Mouse (Mus musculus) frontal cortex, postnatal 36 days (tissue): Measurements from ENCODE around the gene Bpifb9b.
"Not testable (repeated sequence)": the region's sequence is repeated elsewhere in the genome, so short reads cannot be mapped to it uniquely, and the experiment has no call there.

ENCODE experiments used
- DNase-seq, 2 experiments: peaks; one replicate each; pipeline ENCODE4 v3.0.0; 2022; ENCODE audit warnings: low spot score in 2 of 2

Gene Bpifb9b

DNA sequence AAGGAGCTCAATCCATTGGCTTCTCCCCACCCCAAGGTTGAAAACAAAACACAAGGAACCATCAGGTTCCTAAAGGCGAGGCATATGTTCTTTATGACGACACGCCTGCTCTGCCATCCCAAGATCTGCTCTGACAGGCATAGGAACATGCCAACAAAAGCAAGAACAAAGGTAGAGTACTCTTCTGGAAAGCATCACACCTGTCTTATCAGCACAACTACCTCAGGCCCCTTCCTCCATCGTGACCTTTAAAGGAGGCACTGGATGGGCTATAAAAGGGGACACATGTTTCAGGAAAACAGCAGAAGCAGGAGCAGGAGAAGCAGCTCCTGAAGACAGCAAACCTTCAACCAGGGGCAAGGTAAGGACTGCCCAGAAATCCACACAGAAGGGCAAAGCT is at the start of gene Bpifb9b:
Gene Bpifb9b (plus strand): TSS at position 301 of the 400 bp plus-strand sequence.
- not testable (repeated sequence) for DNase-seq

DNA sequence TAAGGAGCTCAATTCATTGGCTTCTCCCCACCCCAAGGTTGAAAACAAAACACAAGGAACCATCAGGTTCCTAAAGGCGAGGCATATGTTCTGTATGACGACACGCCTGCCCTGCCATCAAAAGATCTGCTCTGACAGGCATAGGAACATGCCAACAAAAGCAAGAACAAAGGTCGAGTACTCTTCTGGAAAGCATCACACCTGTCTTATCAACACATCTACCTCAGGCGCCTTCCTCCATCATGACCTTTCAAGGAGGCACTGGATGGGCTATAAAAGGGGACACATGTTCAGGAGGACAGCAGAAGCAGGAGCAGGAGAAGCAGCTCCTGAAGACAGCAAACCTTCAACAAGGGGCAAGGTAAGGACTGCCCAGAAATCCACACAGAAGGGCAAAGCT is 49.5 kb upstream of the Bpifb9b start, which contains the start of gene Bpifb9a:
Gene Bpifb9a (plus strand): TSS at position 301 of the 400 bp plus-strand sequence.
- not testable (repeated sequence) for DNase-seq

DNA sequence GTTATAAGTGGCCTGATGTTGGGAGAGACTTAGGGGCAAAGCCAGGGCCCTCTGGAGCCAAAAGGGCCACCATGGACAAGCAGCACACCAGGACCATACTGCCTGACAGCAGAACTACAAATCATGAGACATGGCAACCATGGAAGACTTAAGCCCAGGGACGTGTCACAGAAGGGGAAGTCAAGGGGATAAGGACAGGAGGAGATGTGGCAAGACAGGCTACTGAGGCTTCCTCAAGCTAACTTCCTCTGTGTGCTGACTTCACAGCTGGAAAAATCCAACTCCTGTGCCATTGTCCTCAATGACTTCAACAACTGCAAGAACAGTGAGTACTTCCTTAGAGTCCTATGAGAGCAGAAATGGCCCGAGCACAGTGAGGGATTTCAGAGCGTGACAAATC is 42.6 kb upstream of the Bpifb9b start:
- DNase-seq = not testable (repeated sequence)

DNA sequence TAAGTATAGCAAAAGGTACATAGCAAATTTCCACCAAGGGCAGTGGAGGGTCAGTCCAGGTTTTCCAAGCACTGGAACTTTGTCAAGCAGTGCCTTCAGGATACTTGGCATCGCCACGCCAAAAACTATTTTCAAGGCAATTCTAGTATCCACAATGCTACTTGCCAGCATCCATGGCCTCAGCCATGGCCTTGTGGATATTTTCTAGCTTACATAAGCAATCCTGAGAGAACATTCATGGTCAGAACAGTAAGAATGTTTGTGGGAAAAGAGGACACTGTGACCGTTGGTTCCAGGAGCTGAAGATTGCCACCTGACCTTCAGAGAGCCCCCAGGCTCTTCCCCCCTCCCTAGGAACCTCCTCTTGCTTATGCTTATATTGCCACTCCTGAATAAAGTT is 15.2 kb upstream of the Bpifb9b start:
- not testable (repeated sequence) for DNase-seq

DNA sequence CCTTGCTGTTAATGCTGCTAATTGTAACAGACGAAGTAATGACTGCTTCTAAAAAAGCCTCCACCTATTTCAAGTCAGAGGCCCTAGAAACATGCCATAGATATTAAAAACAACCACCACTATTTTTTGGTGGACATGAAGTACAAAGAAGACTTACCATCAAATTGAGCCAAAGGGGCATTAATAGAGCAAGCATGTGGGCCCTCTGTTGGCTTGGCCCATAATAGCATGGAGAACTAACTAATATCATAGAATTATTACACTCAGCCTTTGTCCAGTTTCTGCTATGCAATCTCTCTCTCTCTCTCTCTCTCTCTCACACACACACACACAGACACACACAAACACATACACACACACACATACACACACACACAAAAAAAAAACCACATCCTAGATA is 14.2 kb upstream of the Bpifb9b start:
- DNase-seq = no peak

DNA sequence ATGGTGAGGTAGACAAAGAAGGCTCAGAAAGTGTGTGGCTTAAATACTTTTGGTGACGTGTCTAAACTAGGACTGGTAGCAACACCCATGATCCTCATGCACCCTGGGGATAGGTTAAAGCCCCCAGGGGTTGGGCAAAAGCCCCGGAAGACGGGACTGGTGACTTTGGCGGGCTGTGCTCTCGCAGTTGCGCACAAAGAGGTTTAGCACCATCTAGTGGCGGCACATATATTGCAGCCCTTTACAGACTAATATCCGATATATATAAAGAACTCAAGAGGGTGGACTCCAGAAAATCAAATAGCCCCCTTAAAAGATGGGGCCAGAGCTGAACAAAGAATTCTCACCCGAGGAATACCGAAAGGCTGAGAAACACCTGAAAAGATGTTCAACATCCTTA is 12.3 kb upstream of the Bpifb9b start:
- peak; percentile 43 to 60 for DNase-seq

DNA sequence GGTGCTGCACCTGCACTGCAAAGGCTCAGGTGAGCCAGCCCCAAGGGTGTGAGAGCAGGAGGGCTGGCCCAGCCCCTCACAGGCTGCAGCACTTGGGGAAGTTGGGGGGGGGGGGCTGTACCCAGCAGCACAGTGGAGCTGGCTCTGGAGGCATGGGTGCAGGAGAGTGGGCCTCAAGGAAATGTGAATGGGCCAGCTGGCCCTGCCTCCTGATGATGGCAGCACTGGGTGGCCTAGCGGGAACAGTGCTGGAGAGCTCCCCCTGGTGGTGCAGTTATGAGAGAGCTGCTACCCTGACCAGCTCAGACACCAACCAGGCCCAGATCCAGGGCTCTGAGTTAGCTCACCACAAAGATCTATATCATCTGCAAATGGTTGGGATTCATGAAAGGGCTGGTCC is 6.5 kb upstream of the Bpifb9b start:
- peak; percentile 27 to 32 for DNase-seq

DNA sequence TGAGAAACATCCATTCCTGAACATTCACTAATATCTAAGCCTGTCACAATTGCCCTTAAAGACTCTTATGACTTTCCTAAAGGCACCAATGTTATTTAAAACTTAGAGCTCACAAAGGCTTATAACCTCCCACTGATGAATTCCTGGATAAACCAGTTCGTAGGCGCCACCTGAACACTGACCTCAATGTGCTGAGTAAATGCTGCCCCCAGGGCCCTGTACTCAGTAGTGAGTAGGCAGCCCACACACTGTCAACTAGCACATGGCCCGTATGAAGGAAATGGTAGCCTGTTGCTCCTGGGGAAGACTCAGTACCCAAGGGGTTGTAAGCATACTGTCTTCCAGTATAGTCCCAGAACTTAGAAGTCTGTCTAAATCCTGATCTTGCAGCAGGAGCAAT is 5.3 kb upstream of the Bpifb9b start:
- DNase-seq = no peak

DNA sequence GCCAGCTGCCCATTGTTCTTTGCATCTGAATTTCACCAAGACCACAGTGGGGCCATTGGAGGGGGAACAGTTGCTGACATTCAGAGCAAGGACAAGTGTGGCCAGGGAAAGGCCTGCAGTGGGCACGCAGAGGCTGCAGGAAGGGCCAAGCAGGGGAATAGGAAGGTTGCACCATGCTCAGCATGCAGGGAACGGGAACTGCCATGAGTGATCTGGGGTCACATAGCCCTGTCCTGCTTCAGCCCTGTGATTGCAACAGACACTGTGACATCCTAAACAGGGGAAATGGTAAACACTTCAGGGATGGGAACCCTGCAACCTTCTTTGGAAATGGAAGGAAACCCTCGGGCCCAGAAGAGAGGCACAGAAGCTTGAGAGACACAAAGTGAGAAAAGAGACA is 2.4 kb upstream of the Bpifb9b start:
- not testable (repeated sequence) for DNase-seq

DNA sequence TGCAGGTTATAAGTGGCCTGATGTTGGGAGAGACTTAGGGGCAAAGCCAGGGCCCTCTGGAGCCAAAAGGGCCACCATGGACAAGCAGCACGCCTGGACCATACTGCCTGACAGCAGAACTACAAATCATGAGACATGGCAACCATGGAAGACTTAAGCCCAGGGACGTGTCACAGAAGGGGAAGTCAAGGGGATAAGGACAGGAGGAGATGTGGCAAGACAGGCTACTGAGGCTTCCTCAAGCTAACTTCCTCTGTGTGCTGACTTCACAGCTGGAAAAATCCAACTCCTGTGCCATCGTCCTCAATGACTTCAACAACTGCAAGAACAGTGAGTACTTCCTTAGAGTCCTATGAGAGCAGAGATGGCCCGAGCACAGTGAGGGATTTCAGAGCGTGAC is 6.7 kb downstream of the Bpifb9b start:
- DNase-seq = not testable (repeated sequence)

DNA sequence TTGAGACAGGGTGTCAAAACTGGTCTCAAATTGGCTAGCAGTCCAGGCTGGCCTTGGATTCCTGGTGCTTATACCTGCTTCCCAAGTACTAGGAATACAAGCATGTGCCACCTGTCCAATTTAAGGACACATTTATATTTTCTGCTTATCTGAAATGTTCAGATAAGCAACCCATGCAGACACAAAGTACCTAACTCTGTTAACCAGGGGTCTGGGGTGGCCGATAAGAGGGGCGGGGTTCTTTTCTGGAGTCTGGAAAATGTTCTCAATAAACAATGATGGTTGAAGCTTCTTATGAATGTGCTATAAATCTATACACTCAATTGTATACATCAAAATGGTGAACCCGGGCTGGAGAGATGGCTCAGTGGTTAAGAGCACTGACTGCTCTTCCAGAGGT is 19.8 kb downstream of the Bpifb9b start:
- DNase-seq = no peak

DNA sequence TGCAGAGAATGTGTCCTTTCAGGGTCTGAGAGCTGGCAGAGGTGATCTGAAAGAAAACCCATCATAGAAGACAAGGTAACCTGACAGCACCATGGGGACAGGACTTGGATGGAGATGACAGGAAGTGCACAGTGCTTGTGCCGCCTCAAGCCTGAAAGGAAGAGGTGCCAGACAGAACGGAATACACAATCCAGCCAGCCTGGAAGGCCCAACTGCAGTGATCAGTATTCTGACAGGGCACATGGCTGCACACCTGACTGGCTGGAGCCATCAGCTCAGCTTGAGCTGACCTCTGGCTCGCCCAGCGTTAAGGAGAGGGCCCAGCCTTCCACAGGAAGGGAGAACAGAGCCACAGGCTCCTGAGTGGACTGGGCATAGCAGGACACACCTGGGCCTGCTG is 28.5 kb downstream of the Bpifb9b start:
- DNase-seq = no peak

DNA sequence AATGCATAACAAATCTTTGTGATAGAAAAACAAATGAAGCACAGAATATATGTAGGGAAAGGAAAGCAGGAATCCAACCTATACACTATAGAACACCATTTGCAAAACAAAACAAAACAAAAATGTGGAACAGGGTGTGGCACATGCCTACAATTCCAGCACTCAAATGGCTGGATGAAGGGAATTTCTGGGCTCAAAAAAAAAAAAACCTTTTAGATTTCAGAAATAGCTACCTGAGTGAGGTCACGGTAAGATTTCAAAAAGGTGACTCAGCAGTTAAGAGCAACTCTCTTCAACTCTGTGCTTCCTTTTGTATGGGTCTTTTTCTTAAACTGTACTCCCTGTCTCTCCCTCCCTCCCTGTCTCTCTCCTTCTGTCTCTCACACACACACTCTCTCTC is 31.1 kb downstream of the Bpifb9b start:
- no peak for DNase-seq

DNA sequence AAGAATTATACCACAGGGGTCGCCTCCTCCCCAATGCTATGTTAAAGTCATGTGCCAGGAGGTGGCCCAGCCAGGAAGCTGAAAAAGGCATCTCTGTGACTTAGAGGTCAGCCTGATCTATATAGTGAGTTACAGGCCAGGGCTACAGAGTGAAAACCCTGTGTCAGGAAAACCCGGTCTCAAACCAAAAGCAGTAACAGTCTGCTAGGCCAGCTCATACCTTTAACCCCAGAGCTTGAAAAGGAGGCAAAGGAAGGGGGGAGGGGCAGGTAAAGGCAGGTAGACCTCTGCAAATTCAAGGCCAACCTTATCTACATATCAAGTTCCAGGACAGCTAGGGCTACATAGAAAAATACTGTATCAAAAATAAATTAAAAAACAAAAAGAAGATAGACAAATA is 32.3 kb downstream of the Bpifb9b start:
- DNase-seq = no peak

DNA sequence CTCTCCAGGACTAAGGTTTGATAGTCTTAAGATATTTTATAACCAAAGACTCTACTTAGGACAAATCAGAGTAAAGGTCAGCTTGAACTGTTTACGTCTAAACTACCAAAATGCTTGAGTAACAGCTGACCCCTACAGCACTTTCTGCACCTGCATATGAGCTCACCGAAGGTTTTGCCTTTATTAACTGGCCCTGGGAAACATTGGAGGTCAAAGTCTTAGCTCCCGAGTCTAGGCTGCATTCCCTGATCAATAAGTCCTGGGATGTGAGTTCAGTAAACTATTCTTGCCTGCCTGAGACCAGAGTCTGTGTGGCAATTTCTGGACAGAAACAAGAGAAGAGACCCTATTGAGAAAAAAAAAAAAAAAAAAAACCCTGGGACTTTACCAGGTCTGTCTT is 41.1 kb downstream of the Bpifb9b start:
- DNase-seq = no peak

DNA sequence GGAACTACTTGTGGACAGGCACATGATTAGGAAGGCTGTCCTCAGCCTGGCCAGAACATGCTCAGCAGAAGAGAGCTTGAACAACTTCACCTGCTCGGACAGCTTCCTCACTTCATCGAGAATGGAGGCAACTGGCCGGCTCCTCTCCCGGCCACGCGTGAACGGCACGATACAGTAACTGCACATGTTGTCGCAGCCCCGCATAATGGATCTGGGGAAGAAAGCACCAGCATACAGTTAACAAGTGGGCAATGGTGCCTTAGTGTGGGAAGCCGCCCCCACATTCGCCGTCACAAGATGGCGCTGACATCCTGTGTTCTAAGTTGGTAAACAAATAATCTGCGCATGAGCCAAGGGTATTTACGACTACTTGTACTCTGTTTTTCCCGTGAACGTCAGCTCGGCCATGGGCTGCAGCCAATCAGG is 47.0 kb downstream of the Bpifb9b start:
- DNase-seq = not testable (repeated sequence)

DNA sequence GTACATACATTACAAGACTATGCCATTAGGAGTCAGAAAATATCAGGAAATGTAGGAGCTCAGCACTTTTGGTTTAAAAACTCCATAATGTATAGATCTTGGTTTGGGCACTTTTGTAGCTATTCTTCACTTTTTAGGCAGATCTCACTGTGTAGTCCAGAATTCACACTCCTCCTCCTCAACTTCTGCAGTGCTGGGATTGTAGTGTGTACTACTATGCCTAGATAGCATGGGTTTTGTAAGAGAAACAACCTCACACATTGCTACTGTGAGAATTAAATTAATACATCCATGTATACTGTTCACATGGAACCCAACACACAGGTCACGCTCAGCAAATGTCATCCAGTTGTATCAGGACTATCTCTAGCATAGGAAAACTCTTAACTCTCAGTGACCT is 60.5 kb downstream of the Bpifb9b start:
- peak in 1 of 2 experiments; percentile 55 for DNase-seq
